Mouse (Mus musculus) megakaryocyte, embryonic 14.5 days (primary cell): ENCODE measurements at regions not wholly inside any gene's neighbourhood (a gene's known extent, or its start where the extent isn't known, plus 50 kb on each side); places are given as distances from the start of the nearest gene placed in this dataset.
A peak's percentile ranks its signal among the peaks of the same experiment; 100 is the strongest.

ENCODE experiments used
- H3K27me3 ChIP-seq: replicated peaks from 2 replicates; pipeline ENCODE3; 2012; ENCODE audit warnings: inconsistent platforms
- H3K36me3 ChIP-seq: replicated peaks from 2 replicates; pipeline ENCODE3; 2012; ENCODE audit warnings: low read length, inconsistent platforms, mixed read lengths
- H3K4me1 ChIP-seq: 2 replicates; pipeline ENCODE4 v1.6.1; 2012; ENCODE audit warnings: inconsistent platforms
- H3K4me3 ChIP-seq: replicated peaks from 2 replicates; pipeline ENCODE3; 2012; ENCODE audit warnings: moderate library complexity, mild to moderate bottlenecking, inconsistent platforms
- H3K9me3 ChIP-seq: 2 replicates; pipeline ENCODE4 v1.6.1; 2012; ENCODE audit warnings: inconsistent platforms
- FLI1 ChIP-seq: IDR thresholded peaks from 2 replicates; pipeline ENCODE4 v1.6.1; 2012; ENCODE audit warnings: low read length, inconsistent platforms, mixed read lengths
- GATA1 ChIP-seq: IDR thresholded peaks from 3 replicates; pipeline ENCODE4 v1.6.1; 2012; ENCODE audit warnings: mixed read lengths, low read length, inconsistent platforms, borderline replicate concordance

DNA sequence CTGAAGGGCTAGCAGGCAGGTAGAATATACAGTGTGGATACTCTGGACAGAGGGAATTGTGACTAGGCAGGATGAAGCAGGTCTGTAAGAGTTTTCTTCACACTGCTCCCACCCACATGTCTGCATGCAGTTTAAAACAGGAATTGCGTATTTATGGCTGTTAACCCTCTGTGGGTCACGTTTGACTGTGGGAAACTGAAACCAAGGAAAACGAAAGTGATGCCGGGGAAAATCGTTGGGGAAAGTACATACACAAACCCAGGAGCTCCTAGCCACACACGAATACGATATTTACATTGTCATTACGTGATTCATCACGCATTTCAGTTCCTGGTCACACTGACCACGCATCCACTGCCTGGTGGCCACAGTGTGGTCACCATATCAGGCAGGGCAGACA is 170.6 kb upstream of the Spdye4c start:
- no peaks in the 10 kb centered on the region for H3K9me3 ChIP-seq
- TF ChIP-seq FLI1 (no peak), GATA1 (no peak; the same call in 2 of the 3 replicates)
- H3K4me3 ChIP-seq: peak overlapping the region; percentile 86
- H3K36me3 ChIP-seq: peaks cover 32% of the 10 kb centered on the region
- peaks cover 100% of the 10 kb centered on the region for H3K4me1 ChIP-seq
- H3K27me3 ChIP-seq: no peaks in the 10 kb centered on the region

DNA sequence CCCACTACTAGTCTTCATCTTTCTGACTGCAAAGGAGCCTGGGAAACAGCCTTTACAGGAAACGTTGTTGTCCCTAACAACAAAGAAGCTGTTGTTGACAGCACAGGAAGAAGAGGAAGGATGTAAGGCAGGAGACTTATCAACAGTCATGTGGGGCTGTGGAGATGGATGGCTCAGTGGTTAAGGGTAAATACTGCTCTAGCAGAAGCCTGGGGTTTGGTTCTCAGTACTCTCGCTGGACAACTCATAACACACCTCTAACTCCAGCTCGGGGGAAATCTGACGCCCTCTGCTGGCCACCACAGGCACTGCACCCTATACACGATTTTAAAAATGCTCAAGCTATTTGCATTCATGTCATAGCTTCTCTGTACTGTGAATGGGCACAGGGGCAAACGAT is 168.3 kb upstream of the Spdye4c start:
- peaks cover 100% of the 10 kb centered on the region for H3K4me1 ChIP-seq
- no peaks in the 10 kb centered on the region for H3K27me3 ChIP-seq

DNA sequence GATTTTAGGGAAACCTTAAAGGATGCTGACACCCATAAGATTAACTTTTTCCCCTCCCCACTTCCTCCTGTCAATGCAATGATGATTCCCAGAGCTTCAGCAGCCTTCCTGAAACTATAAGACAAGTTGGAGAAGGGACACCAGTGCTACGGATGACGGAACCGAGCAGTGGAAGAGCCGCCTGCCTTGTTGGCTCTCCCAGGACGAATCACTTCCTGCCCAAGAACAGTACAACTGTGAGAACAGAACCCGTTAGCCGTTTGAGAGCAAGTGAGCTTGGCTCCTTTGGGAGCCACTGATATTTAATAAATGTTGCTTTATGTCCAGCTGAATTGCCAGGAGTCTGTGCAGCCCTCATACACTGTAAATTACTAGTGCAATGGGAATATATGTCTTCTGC is 166.8 kb upstream of the Spdye4c start:
- Histone ChIP-seq H3K36me3 (peaks cover 22% of the 10 kb centered on the region), H3K9me3 (no peaks in the 10 kb centered on the region), H3K4me3 (peak overlapping the region; percentile 80), H3K27me3 (no peaks in the 10 kb centered on the region), H3K4me1 (peaks cover 99% of the 10 kb centered on the region)
- TF ChIP-seq FLI1 (no peak), GATA1 (no peak)

More for the DNA sequence above, 168.3 kb upstream of the Spdye4c start:
- Histone ChIP-seq H3K36me3 (peaks cover 31% of the 10 kb centered on the region), H3K9me3 (no peaks in the 10 kb centered on the region), H3K4me3 (no peak overlapping the region)
- no peak for TF ChIP-seq GATA1

DNA sequence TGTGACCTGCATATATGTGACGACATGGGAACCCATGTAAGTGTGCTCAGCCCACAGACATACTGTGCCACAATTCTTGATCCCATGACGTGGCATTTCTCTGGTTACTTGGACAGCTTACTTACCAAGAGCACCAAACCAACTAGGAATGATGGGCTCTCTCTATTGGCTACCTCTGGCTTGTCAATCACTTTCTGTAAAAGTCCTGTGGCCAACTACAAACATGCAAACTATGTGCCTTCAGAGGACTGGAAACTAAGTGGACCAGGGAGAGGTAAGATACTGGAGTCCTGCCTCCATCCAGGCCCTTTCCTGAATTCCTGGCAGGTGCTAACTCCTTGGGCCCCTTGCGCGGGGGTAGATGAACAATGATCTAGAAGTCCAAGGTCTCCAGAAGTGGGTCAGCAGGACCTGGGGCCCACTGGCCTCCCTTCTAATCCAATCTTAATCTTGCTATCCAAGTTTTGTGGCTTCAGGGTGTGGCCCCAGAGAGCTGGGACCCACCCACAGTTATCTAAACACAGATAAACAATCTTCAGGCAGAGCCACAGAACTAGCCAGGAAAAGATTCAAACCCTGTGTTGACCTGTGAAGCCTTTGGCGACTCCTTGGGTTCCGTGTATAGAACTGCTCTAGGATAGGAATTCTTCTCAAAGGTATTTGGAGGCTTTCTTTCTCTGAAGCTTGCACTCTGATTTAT is 163.7 kb upstream of the Spdye4c start:
- H3K27me3 ChIP-seq: no peaks in the 10 kb centered on the region
- H3K36me3 ChIP-seq: peaks cover 22% of the 10 kb centered on the region
- H3K4me3 ChIP-seq: peak overlapping the region; percentile 94
- TF ChIP-seq GATA1 (no peak), FLI1 (no peak)
- H3K4me1 ChIP-seq: peaks cover 99% of the 10 kb centered on the region
- no peaks in the 10 kb centered on the region for H3K9me3 ChIP-seq

- Histone ChIP-seq H3K36me3 (peaks cover 17% of the 10 kb centered on the region), H3K4me1 (peaks cover 99% of the 10 kb centered on the region), H3K9me3 (no peaks in the 10 kb centered on the region), H3K4me3 (peak overlapping the region; percentile 94), H3K27me3 (no peaks in the 10 kb centered on the region)
- no peak for TF ChIP-seq GATA1
- TF ChIP-seq FLI1: no peak
Measured at GRCm38 (mm10) chr2:128428154-128428553, 162.9 kb upstream of the Spdye4c start.

DNA sequence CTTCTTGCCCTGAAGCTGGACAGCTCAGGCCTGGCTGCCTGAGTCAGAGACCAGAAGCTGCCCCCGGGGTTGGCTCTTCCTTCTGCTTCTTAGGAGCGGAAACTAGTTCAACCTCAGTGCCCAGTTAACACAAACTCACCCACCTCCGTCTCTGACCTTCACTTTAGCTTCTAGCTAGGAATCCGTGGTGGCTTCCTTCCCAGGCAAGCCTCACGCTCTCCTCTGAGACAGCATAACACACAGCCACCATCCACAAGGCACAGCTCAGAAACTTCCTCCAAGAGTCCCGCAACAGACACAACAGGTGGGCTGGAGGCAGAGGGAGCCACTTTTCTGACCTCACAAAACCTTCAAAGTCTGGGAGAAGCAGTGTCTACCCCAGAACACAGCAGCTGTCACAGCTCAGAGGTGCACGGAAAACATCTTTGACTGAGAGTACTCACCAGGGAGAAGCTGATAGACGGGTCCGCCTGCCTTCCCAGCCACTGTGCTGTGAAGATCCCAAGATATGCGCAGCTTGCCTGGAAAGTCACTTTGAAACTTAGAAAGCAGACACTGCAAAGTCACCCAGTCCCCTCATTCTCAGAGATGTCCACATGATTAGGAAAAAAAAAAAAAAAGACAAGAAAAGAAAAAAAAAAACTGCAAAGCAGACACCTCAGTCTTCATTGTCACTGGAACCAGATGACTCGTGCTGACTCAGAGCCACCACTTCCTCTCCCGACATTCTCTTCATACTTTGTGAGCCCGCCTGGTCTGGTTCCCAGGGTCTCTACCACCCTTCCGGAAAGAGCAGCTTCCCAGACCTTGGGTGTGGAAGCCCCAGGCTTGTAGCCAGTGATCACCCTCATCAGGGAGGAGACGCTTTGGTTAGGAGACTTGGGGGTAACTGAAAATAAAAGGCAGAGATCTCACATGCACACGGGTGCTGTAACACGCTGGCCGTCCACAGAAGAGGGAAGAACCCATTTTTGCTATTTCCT is 162.1 kb upstream of the Spdye4c start:
- Histone ChIP-seq H3K36me3 (peaks cover 12% of the 10 kb centered on the region), H3K9me3 (no peaks in the 10 kb centered on the region), H3K4me1 (peaks cover 99% of the 10 kb centered on the region), H3K4me3 (peak overlapping the region; percentile 94), H3K27me3 (peaks cover 2% of the 10 kb centered on the region)
- TF ChIP-seq FLI1 (no peak), GATA1 (no peak)

DNA sequence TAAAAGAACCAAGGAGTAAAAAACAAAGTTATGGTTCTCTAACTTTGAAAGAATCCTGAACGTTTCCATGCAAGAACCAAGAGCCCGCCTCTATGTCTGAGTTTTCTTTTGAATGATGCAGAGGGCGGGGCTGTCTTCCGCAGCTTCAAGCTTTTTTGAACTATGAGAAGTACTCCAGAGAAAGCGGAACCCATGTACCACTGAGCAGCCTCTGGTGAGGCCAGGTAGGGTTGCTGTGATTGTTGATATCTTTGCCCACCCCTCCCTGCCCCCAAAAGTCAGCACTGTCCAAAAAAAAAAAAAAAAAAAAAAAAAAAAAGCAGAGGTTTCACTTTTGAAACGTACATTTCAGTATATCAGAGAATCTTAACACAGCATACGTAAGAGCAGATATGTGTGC is 161.2 kb upstream of the Spdye4c start:
- H3K4me3 ChIP-seq: peak overlapping the region; percentile 94
- TF ChIP-seq GATA1 (no peak), FLI1 (no peak)
- H3K9me3 ChIP-seq: no peaks in the 10 kb centered on the region
- peaks cover 12% of the 10 kb centered on the region for H3K36me3 ChIP-seq
- peaks cover 9% of the 10 kb centered on the region for H3K27me3 ChIP-seq
- H3K4me1 ChIP-seq: peaks cover 97% of the 10 kb centered on the region

GRCm38 (mm10) chr2:128430776-128431291 is 160.2 kb upstream of the Spdye4c start:
- Histone ChIP-seq H3K4me1 (peaks cover 87% of the 10 kb centered on the region), H3K36me3 (peaks cover 7% of the 10 kb centered on the region)
- no peak for TF ChIP-seq GATA1
- no peak for TF ChIP-seq FLI1

GRCm38 (mm10) chr2:128431751-128432150 is 159.3 kb upstream of the Spdye4c start:
- Histone ChIP-seq H3K36me3 (peaks cover under 1% of the 10 kb centered on the region), H3K9me3 (peaks cover 17% of the 10 kb centered on the region), H3K4me3 (peak overlapping the region; percentile 23), H3K4me1 (peaks cover 78% of the 10 kb centered on the region), H3K27me3 (peaks cover 12% of the 10 kb centered on the region)
- TF ChIP-seq GATA1 (no peak), FLI1 (no peak)

More at GRCm38 (mm10) chr2:128430776-128431291, 160.2 kb upstream of the Spdye4c start:
- Histone ChIP-seq H3K4me3 (no peak overlapping the region), H3K9me3 (peaks cover 9% of the 10 kb centered on the region), H3K27me3 (peaks cover 12% of the 10 kb centered on the region)
